Mouse (Mus musculus): ENCODE data around the gene Scly. TPM values are rescaled to one million over a fixed set of nuclear protein-coding genes. Genes with fewer than 3 reads are reported as not detected.

The Scly gene
- total RNA-seq, 1 experiment from 2014 or later, result 18.4 TPM

GRCm38 (mm10) chr1:91362113-91362512 is 64.0 kb downstream of the Scly start:
- DNase-seq, result no peak

- no peak for DNase-seq
These were observed 66.9 kb downstream of the Scly start for GRCm38 (mm10) chr1:91364822-91365644.

- no peak for DNase-seq
These were observed 67.7 kb downstream of the Scly start for GRCm38 (mm10) chr1:91365816-91366214.

GRCm38 (mm10) chr1:91366215-91367108 is 68.3 kb downstream of the Scly start, which contains the start of gene Erfe:
Erfe (plus strand) TSS chr1:91366430.
- DNase-seq, result peak; percentile 77

- DNase-seq, result no peak
These were observed 69.2 kb downstream of the Scly start for GRCm38 (mm10) chr1:91367295-91367694.

- no peak for DNase-seq
These were observed 71.3 kb downstream of the Scly start for GRCm38 (mm10) chr1:91369408-91369807.

GRCm38 (mm10) chr1:91370055-91370454 is 71.9 kb downstream of the Scly start:
- DNase-seq, result peak; percentile 67

Other genes starting within 250 kb of the Scly start
- gene Rbm44, start 153.2 kb upstream of the Scly start, total RNA-seq (2021), result 0.36 TPM in 1 of 2 replicates, not detected in the other
- 6.4 and 8.1 TPM in 2 replicates for gene Ramp1, start 118.5 kb upstream of the Scly start, total RNA-seq (2021)
- gene Ube2f, start 48.0 kb upstream of the Scly start, total RNA-seq (2021), result 71.1 and 79.9 TPM in 2 replicates
- not detected in 2 replicates for gene Espnl, start 23.7 kb downstream of the Scly start, total RNA-seq (2021)
- 0.46 and 0.48 TPM in 2 replicates for gene Klhl30, start 52.7 kb downstream of the Scly start, total RNA-seq (2021)
- gene Erfe, start 68.1 kb downstream of the Scly start, total RNA-seq (2021), result 2.7 and 5.9 TPM in 2 replicates
- gene Ilkap, start 100.5 kb downstream of the Scly start, total RNA-seq (2021), result 108 and 115 TPM in 2 replicates
- 160 and 211 TPM in 2 replicates for gene Hes6, start 115.7 kb downstream of the Scly start, total RNA-seq (2021)
- 37.4 and 37.5 TPM in 2 replicates for gene Per2, start 161.0 kb downstream of the Scly start, total RNA-seq (2021)
- gene Traf3ip1, start 196.3 kb downstream of the Scly start, total RNA-seq (2021), result 12.1 and 13.5 TPM in 2 replicates
- gene Asb1, start 242.2 kb downstream of the Scly start, total RNA-seq (2021), result 17.0 and 19.3 TPM in 2 replicates